Mouse (Mus musculus): ENCODE data around the gene 2610002M06Rik.

The 2610002M06Rik gene

GRCm38 (mm10) chrX:107816218-107816554 is at the start of gene 2610002M06Rik:
2610002M06Rik (minus strand) TSS chrX:107816334.
- peak; percentile 88 for DNase-seq (ENCODE audit: low spot score)

- DNase-seq (ENCODE audit: low spot score): no peak
Measured at GRCm38 (mm10) chrX:107858165-107858564, 42.0 kb upstream of the 2610002M06Rik start.

DNA sequence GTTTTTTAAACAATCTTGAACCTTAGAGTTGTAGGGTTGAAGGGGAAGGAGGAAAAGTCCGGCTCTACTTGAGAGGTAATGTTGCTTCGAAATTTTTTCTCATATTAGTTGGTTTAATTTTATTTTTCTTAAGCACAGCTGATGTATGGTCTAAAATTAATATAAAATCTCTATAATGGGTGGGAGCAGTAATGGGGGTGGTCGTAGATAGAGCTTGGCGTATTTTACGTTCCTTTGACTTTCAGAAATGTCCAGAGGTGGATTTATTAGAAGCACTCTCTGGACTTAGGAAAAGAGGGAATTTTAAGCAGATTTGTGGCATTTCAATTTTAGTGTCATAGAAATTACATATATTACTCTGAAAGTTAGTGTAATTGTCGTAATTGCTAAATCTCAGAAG is 592 bp upstream of the 2610002M06Rik start:
- DNase-seq (ENCODE audit: low spot score): no peak

DNA sequence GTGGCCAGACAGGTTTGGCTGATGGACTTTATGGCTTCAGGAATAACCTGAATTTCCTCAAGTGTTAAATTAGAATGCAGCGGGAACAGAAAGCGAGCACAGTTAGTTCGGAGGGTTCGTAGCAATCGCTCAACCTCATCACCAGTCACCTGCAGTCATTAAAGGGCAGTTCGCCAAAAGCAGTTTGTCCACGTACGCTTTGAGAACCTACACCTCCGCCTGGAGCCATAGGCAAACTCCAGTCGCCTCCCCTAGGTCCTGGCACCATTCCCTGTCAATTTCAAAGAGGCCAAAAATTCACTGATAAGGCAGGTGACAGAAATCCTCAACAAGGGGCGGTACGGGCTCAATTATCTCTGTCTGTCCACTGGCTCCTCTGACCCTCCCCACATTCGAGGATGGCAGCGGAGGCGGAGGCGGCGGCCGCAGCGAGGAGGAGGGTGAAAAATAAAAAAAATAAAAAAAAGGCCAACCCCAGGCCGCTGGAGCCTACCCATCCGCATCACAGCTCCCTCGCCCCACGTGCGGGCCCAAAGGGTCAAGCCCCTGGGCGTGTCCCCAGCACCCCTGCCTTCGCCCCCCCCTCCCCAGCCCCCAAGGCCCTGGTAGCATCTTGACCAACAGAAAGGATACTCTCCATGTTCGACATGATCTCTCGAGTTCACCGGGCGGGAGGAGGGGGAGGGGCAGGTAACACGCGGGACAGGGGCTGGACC is 474 bp downstream of the 2610002M06Rik start:
- DNase-seq (ENCODE audit: low spot score): peak; percentile 31

DNA sequence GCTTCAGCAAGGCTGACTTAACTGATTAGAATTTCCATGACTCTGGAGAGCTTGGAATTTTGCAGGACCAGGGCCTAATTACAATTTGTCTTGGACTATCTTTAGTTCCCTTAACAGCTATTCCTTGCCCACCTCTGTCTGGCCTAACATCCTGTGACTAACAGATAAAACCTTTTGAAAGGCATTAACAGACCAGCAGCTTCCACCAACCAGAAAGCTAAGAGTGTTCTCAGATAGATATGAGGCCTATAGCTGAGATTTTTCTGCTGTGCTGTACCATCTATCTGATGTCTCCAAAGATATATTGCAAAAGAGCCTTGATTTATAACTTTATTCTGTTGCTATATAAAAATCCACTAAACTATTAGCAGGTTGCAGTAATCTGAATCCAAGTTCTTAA is 4.0 kb downstream of the 2610002M06Rik start:
- DNase-seq (ENCODE audit: low spot score): no peak

DNA sequence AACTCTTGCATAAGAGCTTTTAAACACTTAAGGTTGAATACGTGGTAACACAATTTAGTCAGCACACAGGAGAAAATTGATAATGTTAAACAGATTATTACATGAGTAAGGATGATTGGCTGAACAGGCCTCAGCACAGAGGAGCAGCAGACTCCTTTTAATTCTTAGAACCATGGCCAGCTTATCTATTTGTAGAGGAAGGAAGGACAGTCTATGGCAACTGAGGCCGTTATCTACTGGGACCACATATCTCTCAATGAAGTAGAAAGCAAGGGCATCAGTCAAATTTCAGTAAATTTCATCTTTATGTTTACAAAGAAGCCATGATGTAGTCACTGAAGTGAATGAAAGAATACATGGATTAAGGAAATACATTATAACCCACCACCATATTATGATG is 19.2 kb downstream of the 2610002M06Rik start:
- DNase-seq (ENCODE audit: low spot score): no peak

GRCm38 (mm10) chrX:107795785-107796184 is 20.3 kb downstream of the 2610002M06Rik start:
- DNase-seq (ENCODE audit: low spot score): no peak

DNA sequence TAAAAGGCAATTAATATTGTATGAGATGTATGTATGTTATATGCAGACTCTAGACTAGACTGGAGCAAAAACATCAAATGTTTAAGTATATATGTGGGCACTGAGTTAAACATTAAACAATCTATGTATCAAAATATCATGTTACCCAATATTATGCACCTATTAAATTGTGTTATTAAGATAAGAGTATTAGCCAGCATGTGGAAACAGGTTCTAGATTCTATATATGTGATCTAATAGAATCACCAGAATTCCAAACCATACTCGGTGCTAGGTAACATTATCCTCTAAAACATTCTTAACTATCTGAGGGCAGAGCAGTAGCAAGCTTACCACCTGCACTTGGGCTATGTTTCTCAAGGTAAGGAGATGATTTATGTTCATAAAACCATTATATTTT is 23.8 kb downstream of the 2610002M06Rik start, which contains the start of gene Tent5d:
Gene Tent5d (plus strand): TSS at position 301 of the 400 bp plus-strand sequence.
- no peak for DNase-seq (ENCODE audit: low spot score)

DNA sequence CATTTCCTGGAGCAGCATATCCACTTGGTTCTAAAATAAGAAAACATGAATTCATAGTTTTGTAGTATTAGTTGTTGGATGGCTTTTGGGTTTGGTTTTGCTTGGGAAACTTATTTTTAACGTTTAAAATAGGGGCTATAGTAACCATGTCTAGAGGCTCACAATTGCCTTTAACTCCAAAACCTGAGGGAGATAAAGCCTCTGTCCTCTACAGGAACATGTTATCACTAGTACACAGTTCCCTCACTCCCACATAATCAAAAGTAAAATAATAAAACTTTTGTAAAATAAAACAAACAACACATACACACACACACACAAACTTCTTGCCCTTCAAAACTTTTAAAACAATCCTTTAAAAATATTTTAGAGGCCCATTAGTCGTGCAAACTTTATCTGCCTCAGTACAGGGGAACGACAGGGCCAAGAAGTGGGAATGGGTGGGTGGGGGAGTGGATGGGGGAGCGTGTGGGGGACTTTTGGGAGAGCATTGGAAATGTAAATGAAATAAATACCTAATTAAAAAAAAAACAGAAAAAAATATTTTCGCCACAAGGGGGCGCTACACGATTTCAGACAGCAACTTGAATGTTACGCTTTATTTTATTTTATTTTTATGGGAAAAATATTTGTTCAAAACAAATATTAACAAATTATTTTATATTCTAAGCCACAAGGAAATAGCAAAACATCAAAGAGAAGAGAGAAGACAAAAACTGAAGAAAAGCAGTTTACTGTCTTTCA is 25.2 kb downstream of the 2610002M06Rik start:
- DNase-seq (ENCODE audit: low spot score): no peak

GRCm38 (mm10) chrX:107790136-107790535 is 26.0 kb downstream of the 2610002M06Rik start:
- no peak for DNase-seq (ENCODE audit: low spot score)

GRCm38 (mm10) chrX:107767896-107768295 is 48.2 kb downstream of the 2610002M06Rik start:
- no peak for DNase-seq (ENCODE audit: low spot score)

Measured in urinary bladder, postnatal 14 days (tissue).